ENCODE assay signal across 27 mouse cellular contexts in genomic region chr17:44603170-44603569, GRCm38 (mm10).
"Had no signal": no experiment of that assay in that cellular context is flagged by ENCODE, and none has a peak within 500 bp of the region (broad histone marks: within the 10 kb centered on the region; RNA-seq: fewer than 3 reads in every experiment).

No protein-coding gene starts in this region.

- H3K9me3 ChIP-seq: embryonic facial prominence, embryonic 12.5 days; embryonic facial prominence, embryonic 15.5 days; forebrain, embryonic 10.5 days; forebrain, embryonic 12.5 days; forebrain, embryonic 13.5 days; forebrain, embryonic 15.5 days had no signal

- H3K9ac ChIP-seq: embryonic facial prominence, embryonic 12.5 days; embryonic facial prominence, embryonic 15.5 days; forebrain, embryonic 12.5 days; forebrain, embryonic 13.5 days; forebrain, embryonic 15.5 days; forebrain, postnatal 0 days had no signal

- H3K27me3 ChIP-seq: embryonic facial prominence, embryonic 15.5 days; forebrain, embryonic 12.5 days; forebrain, embryonic 13.5 days; forebrain, embryonic 15.5 days had no signal

- H3K4me3 ChIP-seq: embryonic facial prominence, embryonic 12.5 days; embryonic facial prominence, embryonic 15.5 days; erythroblast, embryonic 14.5 days; forebrain, embryonic 10.5 days; forebrain, embryonic 12.5 days; forebrain, embryonic 13.5 days; forebrain, embryonic 15.5 days; gastrocnemius, adult 2 months; heart, adult 2 months had no signal

- H3K36me3 ChIP-seq: forebrain, embryonic 10.5 days; forebrain, embryonic 12.5 days; forebrain, embryonic 15.5 days had no signal

- H3K27ac ChIP-seq: embryonic facial prominence, embryonic 12.5 days; embryonic facial prominence, embryonic 15.5 days; forebrain, embryonic 10.5 days; forebrain, embryonic 12.5 days; forebrain, embryonic 13.5 days; forebrain, embryonic 15.5 days; gastrocnemius, adult 2 months; heart, adult 2 months had no signal

- ATAC-seq: forebrain, embryonic 13.5 days; forebrain, embryonic 14.5 days; forebrain, embryonic 15.5 days; forebrain, embryonic 16.5 days; forebrain, postnatal 0 days had no signal

- H3K4me2 ChIP-seq: embryonic facial prominence, embryonic 12.5 days; embryonic facial prominence, embryonic 15.5 days; forebrain, embryonic 12.5 days; forebrain, embryonic 13.5 days; forebrain, embryonic 15.5 days had no signal

- DNase-seq: cerebellum, adult 18-20 months; cerebellum, adult 2 months; cerebellum, adult 8-10 months; cerebellum, adult 9-10 months; cerebellum, adult 9-11 months; cerebellum, postnatal 10 days; cerebellum, postnatal 14 days; cerebellum, postnatal 25 days; cerebellum, postnatal 36 days; embryo, embryonic 11 days; forebrain, postnatal 0 days; gastrocnemius, adult 2 months; gastrocnemius, postnatal 10 days; gastrocnemius, postnatal 14 days; gastrocnemius, postnatal 25 days; gastrocnemius, postnatal 36 days; heart, adult 18-20 months; heart, adult 2 months had no signal
